Mouse (Mus musculus) G1E-ER4 (cell line): ENCODE measurements around the gene Pld6. TPM values are rescaled to one million over a fixed set of nuclear protein-coding genes. Genes with fewer than 3 reads are reported as not detected.

ENCODE experiments used
- GATA1 ChIP-seq: IDR thresholded peaks from one replicate; pipeline ENCODE4 v1.8.0; 2012; ENCODE audit warnings: low read length, inconsistent platforms
- polyA plus RNA-seq: library from polyadenylated mRNA; stranded (reverse); fragments of >175 nt; gene quantifications from 2 replicates; pipeline ENCODE4 v1.2.3, GENCODE M21; 2012

Gene Pld6
- not detected in 2 replicates for polyA plus RNA-seq

GRCm38 (mm10) chr11:59787199-59787781, at the start of gene Pld6:
TSS of gene Pld6 (minus strand) at chr11:59787645.
- TF ChIP-seq GATA1: no peak

DNA sequence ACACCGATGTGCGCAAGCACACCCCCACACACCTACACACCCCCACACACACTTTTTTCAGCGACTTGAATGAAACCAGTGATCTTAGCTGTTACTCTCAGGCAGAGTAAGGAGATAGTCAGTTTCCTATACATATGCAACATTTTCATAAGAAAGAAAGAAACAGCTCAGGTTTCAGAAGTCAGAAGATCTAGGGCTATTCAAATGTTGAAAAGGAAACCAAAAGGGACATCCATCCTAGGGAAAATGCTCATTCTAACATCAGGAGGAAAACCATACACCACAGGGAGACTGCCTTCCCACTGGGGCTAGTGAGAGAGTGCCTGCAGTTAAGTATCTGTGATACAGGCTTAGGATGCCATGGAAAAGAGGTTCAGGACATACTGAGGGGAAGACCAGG, 34.2 kb upstream of the Pld6 start:
- no peak for TF ChIP-seq GATA1

GRCm38 (mm10) chr11:59817916-59818315, 30.5 kb upstream of the Pld6 start:
- no peak for TF ChIP-seq GATA1

DNA sequence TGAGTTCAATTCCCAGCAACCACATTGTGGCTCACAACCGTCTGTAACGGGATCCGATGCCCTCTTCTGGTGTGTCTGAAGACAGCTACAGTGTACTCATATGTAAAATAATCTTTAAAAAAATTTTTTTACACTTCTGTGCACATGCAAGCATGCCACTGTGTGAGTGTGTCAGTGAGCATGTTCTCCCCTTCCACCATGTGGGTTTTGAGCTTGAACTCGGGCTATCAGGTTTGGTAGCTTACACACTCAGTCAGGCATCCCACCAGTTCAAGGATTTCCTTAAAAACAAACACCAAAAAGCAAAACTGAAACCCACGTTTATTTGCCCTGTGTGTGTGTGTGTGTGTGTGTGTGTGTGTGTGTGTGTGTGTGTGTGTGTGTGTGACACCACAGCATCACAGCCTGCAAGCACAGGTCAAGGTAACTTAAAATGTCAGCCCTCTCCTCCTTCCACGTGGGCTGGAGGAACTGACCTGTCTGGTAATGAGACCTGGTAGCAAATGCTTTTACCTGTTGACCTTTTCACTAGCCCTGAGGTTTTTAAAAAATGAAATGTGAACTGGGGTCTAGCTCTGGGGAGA, 28.1 kb upstream of the Pld6 start:
- no peak for TF ChIP-seq GATA1

DNA sequence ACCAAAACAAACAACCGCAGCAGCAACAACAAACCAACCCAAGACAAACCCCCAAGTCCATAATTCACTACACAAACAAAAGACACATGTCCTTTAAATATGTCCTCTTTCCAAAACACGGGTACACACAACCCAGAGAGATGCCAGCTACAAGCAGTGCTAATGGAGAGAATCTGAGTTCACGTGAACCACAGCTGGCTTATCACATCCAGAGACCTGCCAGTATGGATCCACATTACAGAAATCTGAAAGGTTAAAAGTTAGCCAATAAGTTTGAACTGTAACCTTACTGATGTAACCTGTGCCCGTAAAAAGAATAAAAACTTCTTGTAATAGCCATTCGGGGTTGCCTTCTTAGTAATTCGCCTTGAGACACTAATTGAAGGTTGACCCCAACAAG, 27.5 kb upstream of the Pld6 start:
- no peak for TF ChIP-seq GATA1

GRCm38 (mm10) chr11:59814311-59814710, 26.9 kb upstream of the Pld6 start:
- no peak for TF ChIP-seq GATA1

- no peak for TF ChIP-seq GATA1
Observed at GRCm38 (mm10) chr11:59813276-59813675, 25.8 kb upstream of the Pld6 start.

GRCm38 (mm10) chr11:59811211-59811610, 23.8 kb upstream of the Pld6 start:
- TF ChIP-seq GATA1: no peak

DNA sequence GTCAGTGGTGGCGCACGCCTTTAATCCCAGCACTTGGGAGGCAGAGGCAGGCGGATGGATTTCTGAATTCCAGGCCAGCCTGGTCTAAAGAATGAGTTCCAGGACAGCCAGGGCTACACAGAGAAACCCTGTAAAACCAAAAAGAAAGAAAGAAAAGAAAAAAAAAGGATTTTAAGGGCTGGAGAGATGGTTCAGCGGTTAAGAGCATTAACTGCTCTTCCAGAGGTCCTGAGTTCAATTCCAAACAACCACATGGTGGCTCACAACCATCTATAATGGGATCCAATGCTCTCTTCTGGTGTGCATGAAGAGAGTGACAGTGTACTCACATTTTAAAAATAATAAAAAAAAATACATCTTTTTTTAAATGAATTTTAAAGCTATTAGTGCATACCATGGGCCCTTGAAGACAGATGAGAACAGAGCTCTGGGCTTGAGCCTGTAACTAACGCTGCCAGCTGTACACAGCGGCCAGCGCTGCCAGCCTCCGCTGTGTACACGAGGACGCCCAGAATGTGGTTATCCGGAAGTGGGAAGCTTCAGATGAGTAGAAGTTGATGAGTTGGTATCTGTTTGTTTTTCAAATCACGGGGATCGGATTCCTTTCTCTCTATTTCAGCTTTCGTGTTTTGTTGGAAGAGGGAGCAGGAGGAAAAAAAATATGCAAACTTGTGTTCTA, 23.2 kb upstream of the Pld6 start:
- no peak for TF ChIP-seq GATA1

GRCm38 (mm10) chr11:59809670-59810474, 22.4 kb upstream of the Pld6 start, which contains the start of gene Flcn:
TSS of gene Flcn (minus strand) at chr11:59810016.
- TF ChIP-seq GATA1: no peak

DNA sequence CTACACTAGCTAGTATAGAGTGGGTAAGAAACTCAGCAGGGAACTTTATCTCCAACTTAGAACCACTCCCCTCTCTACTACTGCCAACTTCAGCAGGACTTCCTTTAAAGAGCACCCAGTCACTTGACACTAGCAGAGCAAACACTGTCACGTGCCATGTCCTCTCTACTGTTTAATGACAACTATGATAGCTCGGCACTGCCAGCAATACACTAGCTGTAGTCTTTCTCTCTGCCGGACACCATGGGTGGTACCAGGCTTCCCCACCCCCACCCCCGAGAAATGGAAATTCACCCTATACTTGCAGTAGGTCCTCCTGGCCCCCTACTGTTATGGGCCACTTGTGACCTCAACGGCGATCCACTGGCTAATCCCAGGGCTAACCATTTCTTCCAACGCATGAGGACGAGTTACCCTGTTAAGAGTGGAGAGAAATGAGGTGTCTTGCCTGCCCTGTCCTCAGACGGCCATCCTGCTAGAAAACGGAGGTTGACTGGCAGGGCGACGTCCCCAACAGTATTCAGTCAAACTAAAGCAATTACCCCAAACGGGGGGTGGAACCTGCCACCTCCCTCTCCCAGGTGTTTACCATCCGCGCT, 21.7 kb upstream of the Pld6 start:
- no peak for TF ChIP-seq GATA1

GRCm38 (mm10) chr11:59808170-59808960, 20.9 kb upstream of the Pld6 start:
- no peak for TF ChIP-seq GATA1

GRCm38 (mm10) chr11:59805656-59806055, 18.2 kb upstream of the Pld6 start:
- no peak for TF ChIP-seq GATA1

- no peak for TF ChIP-seq GATA1
Observed at GRCm38 (mm10) chr11:59805256-59805655, 17.8 kb upstream of the Pld6 start.

DNA sequence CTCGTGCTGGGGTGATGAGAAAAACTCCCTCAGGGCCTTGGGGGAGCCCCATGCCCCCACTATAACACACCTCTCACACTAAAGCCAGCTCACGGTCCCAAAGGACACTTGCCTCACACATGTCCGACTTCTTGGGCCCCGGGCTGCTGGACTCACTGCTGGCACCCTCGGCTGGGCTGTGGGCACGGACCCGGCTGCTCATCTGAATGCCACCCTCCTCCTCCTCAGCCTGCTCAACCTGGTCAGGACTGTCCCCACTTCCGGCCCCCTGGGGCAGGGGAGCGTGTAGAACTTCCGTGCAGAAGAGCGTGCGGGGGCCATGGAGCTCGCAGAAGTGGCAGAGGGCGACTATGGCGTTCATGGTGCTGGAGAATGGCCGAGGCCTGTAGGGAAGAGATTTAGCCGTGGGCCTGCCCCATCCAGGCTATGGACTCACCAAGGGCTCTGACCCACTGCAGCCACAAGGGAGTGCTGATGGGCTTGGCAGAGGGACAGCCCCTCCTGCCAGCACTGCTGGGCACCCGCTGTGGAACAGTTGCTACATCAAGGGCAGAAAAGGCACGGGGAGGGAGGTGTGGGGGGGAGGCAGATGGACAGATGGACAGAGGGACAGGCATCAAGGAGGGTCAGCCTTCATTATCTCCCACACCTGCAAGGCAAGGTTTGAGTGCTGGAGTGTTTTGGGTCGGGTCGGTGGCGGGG, 17.1 kb upstream of the Pld6 start:
- TF ChIP-seq GATA1: no peak
